Mouse (Mus musculus) olfactory bulb, adult 2 months (tissue): ENCODE data around the gene Kif5a.

Experiments used
- CTCF ChIP-seq: fragments of 200-500 bp; IDR thresholded peaks from 2 replicates; pipeline ENCODE4 v1.5.1; 2012; ENCODE audit warnings: low read depth, mild to moderate bottlenecking, low read length, moderate library complexity; ENCODE audit not compliant: insufficient read depth
- POLR2A ChIP-seq: fragments of 200-500 bp; IDR thresholded peaks from 2 replicates; pipeline ENCODE4 v1.6.1; 2012; ENCODE audit warnings: mild to moderate bottlenecking, low read depth, low read length, moderate library complexity; ENCODE audit not compliant: insufficient read depth

DNA sequence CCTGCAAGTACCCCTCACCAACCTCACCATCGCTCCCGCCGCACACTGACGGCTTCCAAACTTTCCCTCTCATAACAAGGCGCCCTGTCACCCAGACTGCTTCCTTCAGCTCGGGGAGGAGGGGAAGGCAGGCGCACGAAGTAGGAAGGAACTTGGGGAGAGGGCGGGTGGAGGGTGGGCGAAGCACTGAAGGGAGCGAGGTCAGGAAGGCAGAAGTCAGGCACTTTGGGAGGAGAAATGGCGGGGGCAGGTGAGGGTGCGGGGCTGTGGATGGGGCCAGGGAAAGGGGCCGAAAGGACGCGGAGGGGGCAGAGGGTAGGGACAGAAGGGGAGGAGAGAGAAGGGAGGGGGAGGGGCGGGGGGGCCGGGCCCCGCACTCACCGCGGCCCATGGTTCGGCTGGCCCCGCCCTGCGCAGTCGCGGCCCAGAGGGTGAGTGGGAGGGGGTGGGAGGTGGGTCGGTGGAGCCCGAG lies 25.2 kb upstream of the Kif5a start:
- TF ChIP-seq POLR2A (no peak), CTCF (no peak)
